Mouse (Mus musculus): Measurements from ENCODE around the gene Olfr338. TPM values are rescaled to one million over a fixed set of nuclear protein-coding genes. Genes with fewer than 3 reads are reported as not detected.

Olfr338 gene
- total RNA-seq (2023): not detected in 4 replicates

GRCm38 (mm10) chr2:36373219-36373618 lies at the start of gene Olfr338:
Gene Olfr338 (plus strand): TSS chr2:36373519.

GRCm38 (mm10) chr2:36418647-36419046 lies 45.3 kb downstream of the Olfr338 start, which contains the start of gene Olfr339:
Gene Olfr339 (plus strand): TSS chr2:36418947.

Other genes with a start within 250 kb of the Olfr338 start
- 7.8 to 17.3 TPM (median 13.8 TPM) in 4 replicates for gene Mrrf, start 237.1 kb upstream of the Olfr338 start, total RNA-seq (2023)
- 40.8 to 45.5 TPM (median 42.9 TPM) in 4 replicates for gene Rbm18, start 236.7 kb upstream of the Olfr338 start, total RNA-seq (2023)
- gene Ptgs1, start 143.1 kb upstream of the Olfr338 start, total RNA-seq (2023): 0.97 to 4.4 TPM (median 1.7 TPM) in 4 replicates
- not detected in 4 replicates for gene Olfr339, start 45.4 kb downstream of the Olfr338 start, total RNA-seq (2023)
- not detected in 4 replicates for gene Olfr340, start 79.1 kb downstream of the Olfr338 start, total RNA-seq (2023)
- not detected in 4 replicates for gene Olfr341, start 108.9 kb downstream of the Olfr338 start, total RNA-seq (2023)
- gene Olfr342, start 151.5 kb downstream of the Olfr338 start, total RNA-seq (2023): not detected in 4 replicates
- not detected in 4 replicates for gene Olfr344, start 193.1 kb downstream of the Olfr338 start, total RNA-seq (2023)